Mouse (Mus musculus): ENCODE results near the gene Arrb1. TPM values are rescaled to one million over a fixed set of nuclear protein-coding genes. Genes with fewer than 3 reads are reported as not detected.

The Arrb1 gene
- polyA plus RNA-seq, 1 experiment from 2014 or later = 10.8 TPM

- no peak overlapping the region for H3K27ac ChIP-seq
- no peak overlapping the region for H3K9ac ChIP-seq
- H3K4me3 ChIP-seq (replicated peaks) = no peak overlapping the region
- no peak overlapping the region for H3K4me2 ChIP-seq
- H3K4me1 ChIP-seq = peaks cover 45% of the 10 kb centered on the region
- WGBS = 47% methylated on average over 5 of the region's 5 CpGs
- H3K27me3 ChIP-seq = no peaks in the 10 kb centered on the region
- ATAC-seq (ENCODE audit: low FRiP score) = no peak
- H3K9me3 ChIP-seq = no peaks in the 10 kb centered on the region
- no peaks in the 10 kb centered on the region for H3K36me3 ChIP-seq (replicated peaks)
Observed at GRCm38 (mm10) chr7:99562478-99562877, 27.2 kb downstream of the Arrb1 start.

DNA sequence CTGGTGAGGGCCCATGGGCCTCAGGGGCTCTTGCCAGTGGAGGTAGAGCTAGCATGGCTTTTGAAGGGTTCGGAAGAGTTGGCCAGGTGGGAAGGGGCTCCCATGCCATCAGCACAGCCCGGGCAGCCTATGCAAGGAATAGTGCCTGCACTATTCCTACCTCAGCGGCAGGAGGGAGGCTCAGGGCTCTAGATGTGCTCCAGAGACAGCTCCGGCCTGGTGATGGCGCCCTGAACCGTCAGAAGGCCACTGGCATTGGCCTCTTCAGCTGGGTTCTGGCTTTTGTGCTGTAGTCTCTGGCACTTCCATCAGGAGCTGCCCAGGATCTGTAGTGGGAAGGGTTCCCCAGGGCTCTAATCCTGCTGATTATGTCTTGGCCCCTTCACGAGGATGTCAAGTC, 28.0 kb downstream of the Arrb1 start:
- no peak overlapping the region for H3K27ac ChIP-seq
- peaks cover 43% of the 10 kb centered on the region for H3K4me1 ChIP-seq
- 52% methylated on average over 7 of the region's 7 CpGs for WGBS
- no peak overlapping the region for H3K9ac ChIP-seq
- no peak for ATAC-seq (ENCODE audit: low FRiP score)
- H3K36me3 ChIP-seq (replicated peaks) = no peaks in the 10 kb centered on the region
- H3K4me3 ChIP-seq (replicated peaks) = no peak overlapping the region
- no peaks in the 10 kb centered on the region for H3K27me3 ChIP-seq
- no peak overlapping the region for H3K4me2 ChIP-seq
- no peaks in the 10 kb centered on the region for H3K9me3 ChIP-seq

DNA sequence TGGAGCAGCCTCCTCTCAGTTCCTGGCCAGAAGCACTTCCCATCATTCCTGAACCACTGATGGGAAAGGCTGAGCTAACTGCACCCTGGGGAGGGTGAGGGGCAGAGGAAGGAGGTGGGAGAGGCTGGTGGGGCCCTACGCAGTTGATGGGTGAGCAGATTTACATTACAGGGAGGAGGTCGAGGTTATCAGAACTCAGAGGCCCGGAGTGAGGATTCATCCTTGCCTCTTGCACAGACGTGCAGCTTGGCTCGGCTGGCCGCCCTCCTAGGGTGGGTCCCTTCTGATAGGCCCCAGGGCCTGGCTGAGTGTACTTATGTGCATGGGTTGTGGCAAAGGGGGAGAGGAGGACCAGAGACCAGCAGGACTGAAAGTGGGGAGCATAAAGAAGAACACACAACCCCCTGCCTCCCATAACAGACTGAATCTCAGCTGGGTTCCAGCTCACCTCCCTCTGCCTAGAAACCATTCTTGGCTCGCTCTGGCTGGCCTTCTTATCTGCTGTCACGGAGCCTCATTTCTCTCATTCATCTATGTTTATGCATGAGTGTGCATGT, 30.1 kb downstream of the Arrb1 start:
- no peaks in the 10 kb centered on the region for H3K36me3 ChIP-seq (replicated peaks)
- H3K9me3 ChIP-seq = no peaks in the 10 kb centered on the region
- H3K4me2 ChIP-seq = no peak overlapping the region
- no peak overlapping the region for H3K9ac ChIP-seq
- no peaks in the 10 kb centered on the region for H3K27me3 ChIP-seq
- H3K4me1 ChIP-seq = peaks cover 33% of the 10 kb centered on the region
- no peak for ATAC-seq (ENCODE audit: low FRiP score)
- no peak overlapping the region for H3K4me3 ChIP-seq (replicated peaks)
- 55% methylated on average over 8 of the region's 8 CpGs for WGBS
- H3K27ac ChIP-seq = peak overlapping the region; percentile 19; the same call in 1 of the 2 replicates

- Histone ChIP-seq H3K4me3 (replicated peaks) (no peak overlapping the region), H3K27me3 (no peaks in the 10 kb centered on the region), H3K27ac (0 out of 2 replicates have a peak overlapping the region, but pooled peaks have one; percentile 26), H3K9ac (no peak overlapping the region), H3K36me3 (replicated peaks) (no peaks in the 10 kb centered on the region), H3K4me1 (peaks cover 19% of the 10 kb centered on the region), H3K4me2 (no peak overlapping the region), H3K9me3 (no peaks in the 10 kb centered on the region)
- WGBS = 66% methylated on average over 5 of the region's 5 CpGs
- ATAC-seq (ENCODE audit: low FRiP score) = no peak
Observed at GRCm38 (mm10) chr7:99570680-99571079, 35.4 kb downstream of the Arrb1 start.

- H3K27ac ChIP-seq = 0 out of 2 replicates have a peak overlapping the region, but pooled peaks have one; percentile 13
Observed at GRCm38 (mm10) chr7:99572931-99573330, 37.7 kb downstream of the Arrb1 start.

DNA sequence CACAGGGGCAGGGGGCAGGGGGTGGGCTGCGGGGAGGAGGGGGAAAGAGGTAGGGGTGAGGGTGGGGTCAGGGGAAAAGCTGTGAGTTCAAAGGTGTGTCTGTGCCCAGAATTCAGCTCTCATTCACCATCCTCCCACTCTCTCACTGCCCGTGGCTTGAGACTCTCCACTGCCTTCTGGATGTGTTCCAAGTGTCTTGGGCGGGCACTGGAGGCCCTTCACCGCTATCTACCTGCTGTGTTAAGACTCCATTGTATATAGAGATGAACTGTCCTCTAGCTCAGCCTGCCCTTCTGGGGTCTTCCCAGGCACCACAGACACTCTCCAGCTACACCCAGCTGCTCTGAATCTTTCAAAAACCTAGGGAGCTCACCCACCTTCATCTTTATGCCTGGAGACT, 38.1 kb downstream of the Arrb1 start:
- no peaks in the 10 kb centered on the region for H3K27me3 ChIP-seq
- no peaks in the 10 kb centered on the region for H3K36me3 ChIP-seq (replicated peaks)
- peaks cover 15% of the 10 kb centered on the region; the same call in 1 of the 2 replicates for H3K4me1 ChIP-seq
- H3K9me3 ChIP-seq = no peaks in the 10 kb centered on the region
- no peak overlapping the region for H3K9ac ChIP-seq
- H3K27ac ChIP-seq = no peak overlapping the region
- 71% methylated on average over 4 of the region's 4 CpGs for WGBS
- no peak for ATAC-seq (ENCODE audit: low FRiP score)
- H3K4me3 ChIP-seq (replicated peaks) = no peak overlapping the region
- H3K4me2 ChIP-seq = no peak overlapping the region

More at GRCm38 (mm10) chr7:99572931-99573330, 37.7 kb downstream of the Arrb1 start:
- Histone ChIP-seq H3K4me2 (no peak overlapping the region), H3K4me3 (replicated peaks) (no peak overlapping the region), H3K36me3 (replicated peaks) (no peaks in the 10 kb centered on the region), H3K9me3 (no peaks in the 10 kb centered on the region), H3K4me1 (peaks cover 15% of the 10 kb centered on the region; the same call in 1 of the 2 replicates), H3K9ac (no peak overlapping the region), H3K27me3 (no peaks in the 10 kb centered on the region)
- WGBS = 50% methylated on average over 10 of the region's 10 CpGs
- no peak for ATAC-seq (ENCODE audit: low FRiP score)

GRCm38 (mm10) chr7:99578246-99578645, 43.0 kb downstream of the Arrb1 start:
- H3K9ac ChIP-seq = no peak overlapping the region
- H3K4me2 ChIP-seq = no peak overlapping the region
- H3K27ac ChIP-seq = no peak overlapping the region
- no peaks in the 10 kb centered on the region for H3K9me3 ChIP-seq
- no peak for ATAC-seq (ENCODE audit: low FRiP score)
- WGBS = 81% methylated on average over 3 of the region's 3 CpGs
- H3K4me3 ChIP-seq (replicated peaks) = no peak overlapping the region
- H3K36me3 ChIP-seq (replicated peaks) = no peaks in the 10 kb centered on the region
- peaks cover 7% of the 10 kb centered on the region for H3K27me3 ChIP-seq
- H3K4me1 ChIP-seq = peaks cover 39% of the 10 kb centered on the region

DNA sequence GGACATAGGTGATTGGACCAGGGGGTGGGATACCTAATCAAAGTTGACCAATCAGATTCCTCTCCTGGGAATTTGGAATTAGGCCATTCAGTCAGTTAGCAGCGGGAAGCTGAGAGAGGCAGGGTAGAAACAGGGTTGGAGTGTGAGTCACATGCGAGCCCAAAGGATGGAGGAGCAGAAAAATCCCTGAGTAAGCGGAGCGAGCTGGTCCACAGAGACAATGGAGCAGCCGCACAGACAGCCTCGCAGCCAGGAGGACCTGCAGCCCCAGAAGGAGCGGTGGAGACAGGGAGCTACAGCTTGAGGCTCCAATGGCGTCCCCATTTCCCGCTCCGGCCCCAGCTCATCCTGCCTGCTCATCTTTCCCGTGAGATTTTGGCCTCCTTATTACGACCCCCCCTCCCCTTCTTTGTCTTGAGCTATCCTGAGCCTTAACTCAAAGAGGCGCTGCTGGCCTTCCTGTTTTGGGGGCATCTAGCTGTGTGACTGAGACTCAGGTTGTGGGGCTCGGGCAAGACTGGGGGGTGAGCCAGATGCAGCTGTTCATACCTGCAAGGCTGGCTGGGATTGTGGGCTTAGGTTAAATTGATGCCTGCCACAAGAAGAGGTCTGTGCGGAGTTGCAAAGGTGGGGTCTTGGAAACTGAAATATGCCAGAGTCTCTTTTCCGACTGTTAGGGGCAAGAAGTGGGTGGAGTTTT, 44.4 kb downstream of the Arrb1 start:
- peak; percentile 39; the same call in 1 of the 2 replicates for ATAC-seq (ENCODE audit: low FRiP score)
- Histone ChIP-seq H3K4me1 (peaks cover 36% of the 10 kb centered on the region), H3K9me3 (no peaks in the 10 kb centered on the region), H3K36me3 (replicated peaks) (no peaks in the 10 kb centered on the region; the same call in 1 of the 2 replicates), H3K4me2 (peak overlapping the region; percentile 47), H3K4me3 (replicated peaks) (peak overlapping the region; percentile 10), H3K27ac (no peak overlapping the region), H3K27me3 (peaks cover 7% of the 10 kb centered on the region), H3K9ac (peak overlapping the region; percentile 46)
- WGBS = 7% methylated on average over 16 of the region's 16 CpGs

DNA sequence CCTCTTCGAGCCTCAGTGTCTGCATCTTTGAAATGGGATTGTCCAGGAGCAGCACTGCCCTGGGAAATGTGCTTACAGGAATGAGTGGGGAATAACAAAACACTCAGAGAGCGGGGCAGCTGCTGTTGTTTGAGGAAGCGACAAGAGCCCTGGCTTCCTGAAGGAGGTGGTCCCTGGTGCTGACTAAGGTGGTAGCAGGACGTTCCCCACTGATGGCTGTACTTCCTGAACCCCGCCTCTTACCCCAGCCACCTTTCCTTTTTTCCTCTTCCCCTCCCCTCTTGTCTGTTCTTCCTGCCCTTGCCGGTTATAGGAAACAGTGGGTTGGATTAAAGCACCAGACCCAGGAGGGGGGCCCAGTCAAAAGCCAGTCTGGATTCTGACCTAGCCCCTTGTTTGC, 45.0 kb downstream of the Arrb1 start:
- no peak overlapping the region for H3K27ac ChIP-seq
- H3K27me3 ChIP-seq = peaks cover 7% of the 10 kb centered on the region
- H3K9ac ChIP-seq = no peak overlapping the region
- no peak overlapping the region for H3K4me3 ChIP-seq (replicated peaks)
- H3K9me3 ChIP-seq = no peaks in the 10 kb centered on the region
- H3K4me2 ChIP-seq = peak overlapping the region; percentile 47; the same call in 1 of the 2 replicates
- H3K36me3 ChIP-seq (replicated peaks) = no peaks in the 10 kb centered on the region; the same call in 1 of the 2 replicates
- WGBS = 28% methylated on average over 6 of the region's 6 CpGs
- H3K4me1 ChIP-seq = peaks cover 36% of the 10 kb centered on the region
- no peak for ATAC-seq (ENCODE audit: low FRiP score)

GRCm38 (mm10) chr7:99582306-99582705, 47.0 kb downstream of the Arrb1 start:
- no peak for ATAC-seq (ENCODE audit: low FRiP score)
- H3K36me3 ChIP-seq (replicated peaks) = no peaks in the 10 kb centered on the region; the same call in 1 of the 2 replicates
- H3K9ac ChIP-seq = no peak overlapping the region
- H3K9me3 ChIP-seq = no peaks in the 10 kb centered on the region
- peaks cover 7% of the 10 kb centered on the region for H3K27me3 ChIP-seq
- H3K27ac ChIP-seq = no peak overlapping the region
- 80% methylated on average over 7 of the region's 7 CpGs for whole genome bisulfite sequencing
- peaks cover 40% of the 10 kb centered on the region for H3K4me1 ChIP-seq
- H3K4me3 ChIP-seq (replicated peaks) = no peak overlapping the region
- H3K4me2 ChIP-seq = no peak overlapping the region

DNA sequence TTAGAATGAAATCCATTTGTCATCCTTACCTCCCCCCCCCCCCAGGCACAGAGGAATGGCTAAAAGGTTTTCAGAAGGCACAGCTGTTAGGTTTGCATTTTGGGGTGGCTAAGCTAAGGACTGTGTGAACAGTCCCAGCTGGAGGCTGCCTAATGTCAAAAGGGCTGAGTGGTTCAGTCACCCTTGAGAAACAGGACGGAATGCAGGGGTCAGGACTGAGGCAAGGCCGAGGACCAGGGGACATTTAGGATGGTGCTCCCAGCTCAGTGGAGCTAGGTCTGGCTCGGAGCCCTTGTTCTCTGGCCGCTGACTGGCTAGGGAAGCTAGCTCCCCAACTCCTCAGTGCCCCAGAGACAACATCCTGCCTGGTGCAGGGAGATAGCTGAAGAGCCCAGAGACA, 47.6 kb downstream of the Arrb1 start:
- H3K4me1 ChIP-seq = peaks cover 40% of the 10 kb centered on the region
- WGBS = 51% methylated on average over 4 of the region's 4 CpGs

GRCm38 (mm10) chr7:99583625-99584024, 48.4 kb downstream of the Arrb1 start:
- WGBS = 86% methylated on average over 5 of the region's 5 CpGs
- Histone ChIP-seq H3K9ac (no peak overlapping the region), H3K27me3 (peaks cover 7% of the 10 kb centered on the region), H3K36me3 (replicated peaks) (no peaks in the 10 kb centered on the region; the same call in 1 of the 2 replicates), H3K4me2 (no peak overlapping the region), H3K4me1 (peaks cover 40% of the 10 kb centered on the region), H3K27ac (no peak overlapping the region), H3K9me3 (no peaks in the 10 kb centered on the region), H3K4me3 (replicated peaks) (no peak overlapping the region)
- ATAC-seq (ENCODE audit: low FRiP score) = no peak

More for the DNA sequence above, 47.6 kb downstream of the Arrb1 start:
- peaks cover 7% of the 10 kb centered on the region for H3K27me3 ChIP-seq
- H3K36me3 ChIP-seq (replicated peaks) = no peaks in the 10 kb centered on the region; the same call in 1 of the 2 replicates
- no peak overlapping the region for H3K9ac ChIP-seq
- no peak for ATAC-seq (ENCODE audit: low FRiP score)
- H3K9me3 ChIP-seq = no peaks in the 10 kb centered on the region
- H3K4me3 ChIP-seq (replicated peaks) = no peak overlapping the region
- H3K27ac ChIP-seq = no peak overlapping the region
- no peak overlapping the region for H3K4me2 ChIP-seq
